Mouse (Mus musculus) liver, postnatal 0 days (tissue): ENCODE measurements around the gene Gtf2ird2. TPM values are rescaled to one million over a fixed set of nuclear protein-coding genes. Genes with fewer than 3 reads are reported as not detected.

Source experiments
- ATAC-seq: fragments of 200-750 bp; cut with Nextera tagmentation; 2 replicates; pipeline ENCODE4 v1.8.0; 2017; ENCODE audit warnings: mild to moderate bottlenecking, moderate library complexity
- DNase-seq: peaks from one replicate; pipeline ENCODE4 v3.0.0-alpha.2; 2016
- H3K27ac ChIP-seq: fragments of 300-500 bp; sonication (generic); 2 replicates; pipeline ENCODE4 v1.5.1; 2014; ENCODE audit warnings: antibody characterized with exemption, moderate library complexity, mild to moderate bottlenecking, low read depth
- H3K27me3 ChIP-seq: fragments of 300-500 bp; sonication (generic); 2 replicates; pipeline ENCODE4 v1.6.1; 2014; ENCODE audit warnings: low read length, control low read depth, mixed read lengths; ENCODE audit not compliant: insufficient read depth
- H3K36me3 ChIP-seq: fragments of 300-500 bp; sonication (generic); replicated peaks from 2 replicates; pipeline ENCODE4 v1.6.1; 2014; ENCODE audit warnings: mild to moderate bottlenecking, control low read depth, low read length, moderate library complexity, mixed read lengths; ENCODE audit not compliant: insufficient read depth
- H3K4me1 ChIP-seq: fragments of 300-500 bp; sonication (generic); 2 replicates; pipeline ENCODE4 v1.6.1; 2014; ENCODE audit warnings: antibody characterized with exemption, mild to moderate bottlenecking, control low read depth; ENCODE audit not compliant: insufficient read depth
- H3K4me2 ChIP-seq: fragments of 300-500 bp; sonication (generic); 2 replicates; pipeline ENCODE4 v1.6.1; 2014; ENCODE audit warnings: low read depth, mild to moderate bottlenecking, low read length, moderate library complexity, mixed read lengths
- H3K4me3 ChIP-seq: fragments of 300-500 bp; sonication (generic); 2 replicates; pipeline ENCODE4 v1.5.1; 2014; ENCODE audit warnings: low read depth, low read length
- H3K9ac ChIP-seq: fragments of 300-500 bp; sonication (generic); replicated peaks from 2 replicates; pipeline ENCODE4 v1.6.1; 2014; ENCODE audit warnings: mild to moderate bottlenecking, moderate library complexity
- H3K9me3 ChIP-seq: fragments of 300-500 bp; sonication (generic); 2 replicates; pipeline ENCODE4 v1.6.1; 2016; ENCODE audit warnings: mild to moderate bottlenecking, control low read depth, low read length, mixed read lengths
- CTCF ChIP-seq: sonication (generic); IDR thresholded peaks from 2 replicates; pipeline ENCODE4 v1.5.1; 2016; ENCODE audit warnings: antibody characterized with exemption, low read depth
- EP300 ChIP-seq: IDR thresholded peaks from 2 replicates; pipeline ENCODE4 v1.6.1; 2016; ENCODE audit warnings: antibody characterized with exemption, low read depth, mild to moderate bottlenecking
- WGBS: fragments of 180-500 bp; shearing (Covaris S2); extraction: QIAGEN DNeasy Blood & Tissue Kit; methylation state at CpG from one replicate; pipeline ENCODE4 v1.1.7; 2014; ENCODE audit not compliant: insufficient replicate concordance; 5-methylcytosine and 5-hydroxymethylcytosine counted together
- polyA plus RNA-seq: library from polyadenylated mRNA; unstranded; fragments of >200 nt; fragmentation: Nextera tagmentation; extraction: Ambion mirVana; gene quantifications from 2 replicates; pipeline ENCODE4 v1.2.1, GENCODE M21; 2015

The Gtf2ird2 gene
- polyA plus RNA-seq, 1 experiment from 2014 or later = 2.1 TPM

- Histone ChIP-seq H3K9me3 (no peaks in the 10 kb centered on the region), H3K4me2 (no peak overlapping the region), H3K27ac (no peak overlapping the region), H3K4me1 (peaks cover 21% of the 10 kb centered on the region), H3K4me3 (no peak overlapping the region), H3K9ac (no peak overlapping the region), H3K36me3 (no peaks in the 10 kb centered on the region), H3K27me3 (no peaks in the 10 kb centered on the region)
- no peak for ATAC-seq
- WGBS = 76% methylated on average over 3 of the region's 3 CpGs
- no peak for DNase-seq
- TF ChIP-seq EP300 = no peak
- no peak for TF ChIP-seq CTCF
Observed at GRCm38 (mm10) chr5:134186059-134186458, 2.2 kb downstream of the Gtf2ird2 start.

GRCm38 (mm10) chr5:134186961-134187731, 3.3 kb downstream of the Gtf2ird2 start:
- no peak for ATAC-seq
- peaks cover 18% of the 10 kb centered on the region for H3K4me1 ChIP-seq

GRCm38 (mm10) chr5:134188571-134188970, 4.8 kb downstream of the Gtf2ird2 start:
- WGBS = 51% methylated on average over 7 of the region's 7 CpGs
- H3K36me3 ChIP-seq = 0 out of 2 replicates have a peak, but pooled peaks cover 2% of the 10 kb centered on the region
- no peak for TF ChIP-seq EP300
- no peak for TF ChIP-seq CTCF
- peaks cover 4% of the 10 kb centered on the region; the same call in 1 of the 2 replicates for H3K4me1 ChIP-seq
- no peaks in the 10 kb centered on the region for H3K9me3 ChIP-seq
- no peak for DNase-seq
- ATAC-seq = no peak
- H3K4me2 ChIP-seq = no peak overlapping the region
- H3K27me3 ChIP-seq = no peaks in the 10 kb centered on the region
- no peak overlapping the region for H3K27ac ChIP-seq
- H3K9ac ChIP-seq = no peak overlapping the region
- H3K4me3 ChIP-seq = no peak overlapping the region

More at GRCm38 (mm10) chr5:134186961-134187731, 3.3 kb downstream of the Gtf2ird2 start:
- no peaks in the 10 kb centered on the region for H3K9me3 ChIP-seq
- no peak overlapping the region for H3K4me2 ChIP-seq
- WGBS = 64% methylated on average over 4 of the region's 4 CpGs
- no peaks in the 10 kb centered on the region for H3K36me3 ChIP-seq
- H3K27me3 ChIP-seq = no peaks in the 10 kb centered on the region
- H3K9ac ChIP-seq = no peak overlapping the region
- peak; percentile 95 for TF ChIP-seq CTCF
- TF ChIP-seq EP300 = no peak
- H3K4me3 ChIP-seq = no peak overlapping the region
- peak; percentile 80 for DNase-seq
- H3K27ac ChIP-seq = no peak overlapping the region

- 82% methylated on average over 8 of the region's 8 CpGs for WGBS
- no peaks in the 10 kb centered on the region for H3K27me3 ChIP-seq
- H3K9me3 ChIP-seq = no peaks in the 10 kb centered on the region
- no peak for TF ChIP-seq EP300
- no peak for TF ChIP-seq CTCF
- ATAC-seq = no peak
- H3K9ac ChIP-seq = no peak overlapping the region
- H3K27ac ChIP-seq = no peak overlapping the region
- H3K4me2 ChIP-seq = no peak overlapping the region
- no peaks in the 10 kb centered on the region for H3K4me1 ChIP-seq
- H3K36me3 ChIP-seq = peaks cover 13% of the 10 kb centered on the region; the same call in 1 of the 2 replicates
- no peak overlapping the region for H3K4me3 ChIP-seq
- DNase-seq = no peak
Observed at GRCm38 (mm10) chr5:134193664-134194063, 9.8 kb downstream of the Gtf2ird2 start.

- H3K27me3 ChIP-seq = no peaks in the 10 kb centered on the region
- no peak overlapping the region for H3K4me2 ChIP-seq
- 42% methylated on average over 10 of the region's 10 CpGs for WGBS
- DNase-seq (no peak), ATAC-seq (no peak)
- no peak overlapping the region for H3K27ac ChIP-seq
- no peaks in the 10 kb centered on the region for H3K36me3 ChIP-seq
- H3K9ac ChIP-seq = no peak overlapping the region
- 0 out of 2 replicates have a peak, but pooled peaks cover 4% of the 10 kb centered on the region for H3K4me1 ChIP-seq
- TF ChIP-seq EP300 (no peak), CTCF (no peak)
- no peaks in the 10 kb centered on the region for H3K9me3 ChIP-seq
- H3K4me3 ChIP-seq = no peak overlapping the region
Observed at GRCm38 (mm10) chr5:134206721-134207120, 22.9 kb downstream of the Gtf2ird2 start.

GRCm38 (mm10) chr5:134209931-134210554, 26.2 kb downstream of the Gtf2ird2 start:
- Histone ChIP-seq H3K4me3 (no peak overlapping the region), H3K27ac (peak overlapping the region; percentile 60), H3K9ac (no peak overlapping the region), H3K9me3 (no peaks in the 10 kb centered on the region), H3K4me1 (0 out of 2 replicates have a peak, but pooled peaks cover 8% of the 10 kb centered on the region), H3K4me2 (peak overlapping the region; percentile 13; the same call in 1 of the 2 replicates), H3K36me3 (no peaks in the 10 kb centered on the region), H3K27me3 (no peaks in the 10 kb centered on the region)
- ATAC-seq (peak; percentile 80), DNase-seq (peak; percentile 52)
- 37% methylated on average over 11 of the region's 11 CpGs for WGBS
- TF ChIP-seq EP300 (no peak), CTCF (no peak)
